Mouse (Mus musculus) MEL (cell line): ENCODE data around the gene Emg1.

ENCODE experiments used
- CHD1 ChIP-seq: IDR thresholded peaks from 2 replicates; pipeline ENCODE4 v1.6.1; 2012; ENCODE audit warnings: low read depth, mild to moderate bottlenecking, inconsistent platforms, low read length, improper control_type of control experiment
- CTCF ChIP-seq, 3 experiments: IDR thresholded peaks in 2 of 3; conservative IDR thresholded peaks in 1 of 3; 2 replicates each; pipeline ENCODE4 v1.5.1; 2011 to 2012; ENCODE audit warnings: low read length in 3 of 3, low read depth in 2 of 3, mild to moderate bottlenecking in 2 of 3, improper control_type of control experiment in 1 of 3, inconsistent platforms in 1 of 3, mixed read lengths in 1 of 3, moderate library complexity in 1 of 3; ENCODE audit not compliant: control insufficient read depth in 1 of 3, insufficient read depth in 1 of 3, poor library complexity in 1 of 3, severe bottlenecking in 1 of 3
- EP300 ChIP-seq, 2 experiments: IDR thresholded peaks; 2 replicates each; pipeline ENCODE4 v1.6.1; 2011; ENCODE audit warnings: improper control_type of control experiment in 2 of 2, low read length in 2 of 2, low read depth in 1 of 2, mild to moderate bottlenecking in 1 of 2
- GATA1 ChIP-seq: IDR thresholded peaks from 2 replicates; pipeline ENCODE4 v1.6.1; 2011; ENCODE audit warnings: low read depth, low read length, improper control_type of control experiment
- HCFC1 ChIP-seq: IDR thresholded peaks from 2 replicates; pipeline ENCODE4 v1.6.1; 2012; ENCODE audit warnings: low read depth, mild to moderate bottlenecking, inconsistent platforms, low read length, improper control_type of control experiment, moderate library complexity
- MAFK ChIP-seq: IDR thresholded peaks from 2 replicates; pipeline ENCODE4 v1.6.1; 2011; ENCODE audit warnings: low read depth, mild to moderate bottlenecking, low read length, improper control_type of control experiment, borderline replicate concordance
- MAX ChIP-seq: IDR thresholded peaks from 2 replicates; pipeline ENCODE4 v1.6.1; 2011; ENCODE audit warnings: low read length, improper control_type of control experiment
- NRF1 ChIP-seq: IDR thresholded peaks from 2 replicates; pipeline ENCODE4 v1.6.1; 2014; ENCODE audit warnings: low read depth, mild to moderate bottlenecking, inconsistent platforms, low read length, improper control_type of control experiment, moderate library complexity; ENCODE audit not compliant: poor library complexity, insufficient read depth, severe bottlenecking
- POLR2A ChIP-seq, 2 experiments: IDR thresholded peaks; 2 replicates each; pipeline ENCODE4 v1.6.1; 2011 to 2012; ENCODE audit warnings: low read length in 2 of 2, mild to moderate bottlenecking in 2 of 2, control low read depth in 1 of 2, improper control_type of control experiment in 1 of 2, low read depth in 1 of 2, moderate library complexity in 1 of 2; ENCODE audit not compliant: control insufficient read depth in 1 of 2, insufficient read depth in 1 of 2, poor library complexity in 1 of 2
- TCF12 ChIP-seq: IDR thresholded peaks from 2 replicates; pipeline ENCODE4 v1.6.1; 2014; ENCODE audit warnings: low read depth, mild to moderate bottlenecking, inconsistent platforms, low read length, improper control_type of control experiment, moderate library complexity
- USF1 ChIP-seq: IDR thresholded peaks from 2 replicates; pipeline ENCODE4 v1.6.1; 2014; ENCODE audit warnings: low read depth, mild to moderate bottlenecking, inconsistent platforms, low read length, improper control_type of control experiment, moderate library complexity
- ZKSCAN1 ChIP-seq: IDR thresholded peaks from 2 replicates; pipeline ENCODE4 v1.6.1; 2012; ENCODE audit warnings: low read depth, mild to moderate bottlenecking, inconsistent platforms, low read length, improper control_type of control experiment, moderate library complexity
- ZNF384 ChIP-seq: IDR thresholded peaks from 2 replicates; pipeline ENCODE4 v1.6.1; 2012; ENCODE audit warnings: low read depth, mild to moderate bottlenecking, inconsistent platforms, low read length, improper control_type of control experiment

DNA sequence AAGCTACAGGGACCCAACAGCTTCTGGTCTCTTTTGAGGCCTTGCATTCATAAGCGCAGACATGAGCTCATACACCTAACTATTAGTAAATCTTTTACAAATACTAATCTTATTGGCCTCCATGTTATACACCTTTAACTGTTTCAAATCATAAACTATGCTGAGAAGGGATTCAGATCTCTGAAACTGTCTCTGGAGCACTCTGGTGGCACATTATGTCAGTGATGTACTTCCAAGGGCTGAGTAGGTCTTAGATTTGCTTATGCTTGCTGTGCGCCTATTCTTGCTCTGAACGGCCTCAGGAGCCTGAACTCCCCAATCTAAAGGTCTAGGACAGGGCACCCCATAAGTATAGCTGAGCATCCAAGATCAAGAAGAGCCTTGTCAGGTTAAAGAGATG lies 29.9 kb upstream of the Emg1 start:
- TF ChIP-seq CTCF (IDR thresholded peaks at IDR 0.05 in 2 of 3, conservative IDR thresholded peaks at IDR 0.05 in 1 of 3; ENCODE audit: control insufficient read depth in 1 of 3, insufficient read depth in 1 of 3, low read depth in 2 of 3, low read length in 3 of 3, poor library complexity in 1 of 3, severe bottlenecking in 1 of 3) (no peak), HCFC1 (no peak), ZNF384 (no peak), USF1 (no peak), MAFK (no peak), POLR2A (IDR thresholded peaks at IDR 0.05; ENCODE audit: control insufficient read depth in 1 of 2, insufficient read depth in 1 of 2, low read depth in 1 of 2, low read length in 2 of 2, poor library complexity in 1 of 2) (no peak), ZKSCAN1 (no peak), GATA1 (no peak), NRF1 (no peak), CHD1 (no peak), MAX (no peak), EP300 (IDR thresholded peaks at IDR 0.05; ENCODE audit: low read depth in 1 of 2, low read length in 2 of 2) (no peak), TCF12 (no peak)
